Mouse (Mus musculus) kidney, postnatal 0 days (tissue): Measurements from ENCODE around the gene BC017158. TPM values are rescaled to one million over a fixed set of nuclear protein-coding genes. Genes with fewer than 3 reads are reported as not detected.
"Not testable (repeated sequence)": the region's sequence is repeated elsewhere in the genome, so short reads cannot be mapped to it uniquely, and the experiment has no call there.

Source experiments
- ATAC-seq: fragments of 200-750 bp; cut with Nextera tagmentation; replicated peaks from 2 replicates; pipeline ENCODE4 v1.8.0; 2017; ENCODE audit warnings: low read depth, moderate number of reproducible peaks, moderate TSS enrichment, moderate library complexity; ENCODE audit not compliant: low FRiP score
- DNase-seq: peaks from one replicate; pipeline ENCODE4 v3.0.0-alpha.2; 2016; ENCODE audit warnings: low spot score
- H3K27ac ChIP-seq: fragments of 300-500 bp; sonication (generic); 2 replicates; pipeline ENCODE4 v1.5.1; 2014; ENCODE audit warnings: mild to moderate bottlenecking
- H3K27me3 ChIP-seq: fragments of 300-500 bp; sonication (generic); 2 replicates; pipeline ENCODE4 v1.6.1; 2014; ENCODE audit warnings: low read length, mixed read lengths; ENCODE audit not compliant: insufficient read depth
- H3K36me3 ChIP-seq: fragments of 300-500 bp; sonication (generic); 2 replicates; pipeline ENCODE4 v1.6.1; 2014; ENCODE audit warnings: low read length, mixed read lengths; ENCODE audit not compliant: insufficient read depth
- H3K4me1 ChIP-seq: fragments of 300-500 bp; sonication (generic); replicated peaks from 2 replicates; pipeline ENCODE4 v1.6.1; 2014; ENCODE audit warnings: antibody characterized with exemption, low read length, mixed read lengths; ENCODE audit not compliant: insufficient read depth
- H3K4me2 ChIP-seq: fragments of 300-500 bp; sonication (generic); 2 replicates; pipeline ENCODE4 v1.6.1; 2014; ENCODE audit warnings: mild to moderate bottlenecking, low read length, moderate library complexity, mixed read lengths
- H3K4me3 ChIP-seq: fragments of 300-500 bp; sonication (generic); replicated peaks from 2 replicates; pipeline ENCODE4 v1.5.1; 2014; ENCODE audit warnings: low read depth, low read length
- H3K9ac ChIP-seq: fragments of 300-500 bp; sonication (generic); 2 replicates; pipeline ENCODE4 v1.6.1; 2014; ENCODE audit warnings: low read depth, low read length
- H3K9me3 ChIP-seq: fragments of 300-500 bp; sonication (generic); replicated peaks from 2 replicates; pipeline ENCODE4 v1.6.1; 2016; ENCODE audit warnings: low read length, inconsistent platforms, mixed read lengths
- CTCF ChIP-seq: IDR thresholded peaks from 2 replicates; pipeline ENCODE4 v1.5.1; 2016; ENCODE audit warnings: antibody characterized with exemption, low read depth, mild to moderate bottlenecking, moderate library complexity
- WGBS: fragments of 180-500 bp; shearing (Covaris S2); extraction: QIAGEN DNeasy Blood & Tissue Kit; methylation state at CpG from one replicate; pipeline ENCODE4 v1.1.7; 2014; 5-methylcytosine and 5-hydroxymethylcytosine counted together
- polyA plus RNA-seq: library from polyadenylated mRNA; unstranded; fragments of >200 nt; fragmentation: Nextera tagmentation; extraction: Ambion mirVana; gene quantifications from 2 replicates; pipeline ENCODE4 v1.2.1, GENCODE M21; 2015

BC017158 gene
- 22.1 and 23.4 TPM in 2 replicates for polyA plus RNA-seq

- DNase-seq (peak; percentile 86), ATAC-seq (peak; percentile 60)
- Histone ChIP-seq H3K27ac (peak within 1 kb of the TSS; percentile 92), H3K9ac (peak within 1 kb of the TSS; percentile 87), H3K4me2 (peak within 1 kb of the TSS; percentile 93), H3K9me3 (no peaks in the 10 kb centered on the region), H3K36me3 (0 out of 2 replicates have a peak, but pooled peaks cover 3% of the 10 kb centered on the region), H3K4me1 (peaks cover 13% of the 10 kb centered on the region; the same call in 1 of the 2 replicates), H3K27me3 (no peaks in the 10 kb centered on the region), H3K4me3 (peak within 1 kb of the TSS; percentile 80)
- no peak for TF ChIP-seq CTCF
- 2% methylated on average over 47 of the region's 47 CpGs for WGBS
Measured at GRCm38 (mm10) chr7:128297617-128298480, at the start of gene BC017158. Gene BC017158, minus strand, starts transcription at chr7:128298170.

- no peak overlapping the region for H3K27ac ChIP-seq
- DNase-seq: no peak
Measured at GRCm38 (mm10) chr7:128346991-128347390, 49.0 kb upstream of the BC017158 start.

DNA sequence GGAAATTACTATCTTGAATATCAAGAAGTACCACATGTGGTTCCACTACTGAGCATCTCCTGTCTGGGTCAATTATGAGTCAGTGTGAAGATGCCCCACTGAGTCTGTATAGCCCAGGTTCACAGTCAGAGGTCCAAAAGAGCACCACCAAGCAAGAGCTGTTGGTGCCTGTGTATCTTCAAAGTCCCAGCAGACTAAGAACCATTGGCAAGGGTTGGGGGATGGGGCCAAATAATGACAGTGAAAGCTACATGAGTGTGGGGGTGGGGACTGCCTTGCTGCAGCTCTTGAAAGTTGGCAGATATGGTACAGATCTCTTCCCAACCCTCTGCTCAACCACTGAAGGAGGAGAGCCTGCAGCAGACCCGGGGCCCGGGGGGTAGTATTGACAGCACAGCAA lies 48.6 kb upstream of the BC017158 start:
- no peak for TF ChIP-seq CTCF
- Histone ChIP-seq H3K4me2 (no peak overlapping the region), H3K9ac (no peak overlapping the region), H3K4me1 (no peaks in the 10 kb centered on the region), H3K4me3 (no peak overlapping the region), H3K27ac (no peak overlapping the region), H3K27me3 (no peaks in the 10 kb centered on the region), H3K9me3 (no peaks in the 10 kb centered on the region), H3K36me3 (no peaks in the 10 kb centered on the region)
- ATAC-seq: no peak
- no peak for DNase-seq
- WGBS: 58% methylated on average over 2 of the region's 2 CpGs

More at GRCm38 (mm10) chr7:128346991-128347390, 49.0 kb upstream of the BC017158 start:
- Histone ChIP-seq H3K4me1 (no peaks in the 10 kb centered on the region), H3K9me3 (no peaks in the 10 kb centered on the region), H3K4me2 (no peak overlapping the region), H3K27me3 (no peaks in the 10 kb centered on the region), H3K36me3 (no peaks in the 10 kb centered on the region), H3K4me3 (no peak overlapping the region), H3K9ac (no peak overlapping the region)
- no peak for ATAC-seq
- 79% methylated on average over 8 of the region's 8 CpGs for WGBS
- TF ChIP-seq CTCF: no peak

DNA sequence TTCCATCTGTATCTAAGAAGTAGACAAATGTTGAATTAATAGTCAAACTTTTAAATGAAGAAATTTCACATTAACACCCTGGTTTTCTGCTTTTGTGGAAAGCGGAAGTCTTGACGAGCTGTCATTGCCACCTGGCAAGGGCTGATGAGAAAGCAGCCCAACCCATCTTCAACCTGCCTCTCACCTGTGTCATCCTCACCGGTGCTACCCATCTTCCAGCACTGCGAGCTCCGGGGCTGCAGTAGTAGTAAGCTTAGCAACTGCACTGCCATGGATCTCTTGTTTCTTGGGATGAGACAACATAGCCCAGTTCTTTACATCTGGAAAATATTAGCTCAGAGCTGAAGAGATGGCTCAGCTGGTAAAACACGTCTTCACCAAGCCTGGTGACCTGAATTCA lies 47.7 kb upstream of the BC017158 start:
- no peak overlapping the region for H3K4me3 ChIP-seq
- H3K9me3 ChIP-seq: no peaks in the 10 kb centered on the region
- no peak overlapping the region for H3K9ac ChIP-seq
- H3K36me3 ChIP-seq: no peaks in the 10 kb centered on the region
- H3K27me3 ChIP-seq: no peaks in the 10 kb centered on the region
- no peak overlapping the region for H3K4me2 ChIP-seq
- TF ChIP-seq CTCF: no peak
- 82% methylated on average over 6 of the region's 6 CpGs for WGBS
- H3K27ac ChIP-seq: no peak overlapping the region
- ATAC-seq (no peak), DNase-seq (no peak)
- H3K4me1 ChIP-seq: no peaks in the 10 kb centered on the region

DNA sequence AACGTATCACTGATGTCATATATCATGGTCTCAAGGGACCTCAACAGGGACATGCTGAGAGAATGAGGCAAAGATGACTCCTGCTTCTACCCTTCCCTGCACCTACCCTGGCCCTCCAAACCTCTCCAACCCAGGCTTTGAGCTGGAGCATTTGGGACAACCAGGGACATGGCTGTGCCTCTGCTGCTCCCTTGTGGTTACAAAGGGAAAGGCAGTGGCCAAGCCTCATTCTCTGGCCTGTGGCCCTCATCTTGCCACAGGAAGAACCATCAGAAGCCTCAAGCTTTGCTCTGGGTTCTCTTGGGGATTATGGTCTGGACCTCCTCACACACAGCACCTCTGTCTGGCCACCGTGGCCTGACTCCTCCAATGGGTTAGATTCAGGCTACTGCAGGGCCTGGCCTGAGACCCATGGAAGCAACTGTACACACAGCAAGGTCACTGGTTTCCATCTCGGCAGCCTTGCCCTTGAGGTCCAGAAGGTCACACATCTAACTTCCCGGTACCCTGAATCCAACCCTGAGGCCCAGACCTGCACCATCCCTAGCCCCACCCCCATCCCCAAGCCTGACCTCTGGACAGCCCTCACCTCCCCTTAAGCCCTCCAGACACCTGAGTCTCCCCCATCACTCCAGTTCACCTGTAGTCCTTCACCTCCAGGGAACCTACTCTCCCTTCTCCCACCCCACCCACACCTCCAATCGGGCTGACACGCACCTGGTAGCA lies 47.1 kb upstream of the BC017158 start:
- no peak overlapping the region for H3K4me2 ChIP-seq
- H3K4me1 ChIP-seq: no peaks in the 10 kb centered on the region
- DNase-seq: peak; percentile 82
- WGBS: 64% methylated on average over 6 of the region's 6 CpGs
- no peak overlapping the region for H3K27ac ChIP-seq
- no peaks in the 10 kb centered on the region for H3K9me3 ChIP-seq
- peak; percentile 54 for ATAC-seq
- H3K4me3 ChIP-seq: no peak overlapping the region
- peak; percentile 97 for TF ChIP-seq CTCF
- H3K27me3 ChIP-seq: no peaks in the 10 kb centered on the region
- no peaks in the 10 kb centered on the region for H3K36me3 ChIP-seq
- H3K9ac ChIP-seq: no peak overlapping the region

GRCm38 (mm10) chr7:128344488-128344887 lies 46.5 kb upstream of the BC017158 start:
- no peaks in the 10 kb centered on the region for H3K27me3 ChIP-seq
- H3K4me3 ChIP-seq: no peak overlapping the region
- no peak for TF ChIP-seq CTCF
- H3K4me2 ChIP-seq: no peak overlapping the region
- no peak overlapping the region for H3K27ac ChIP-seq
- peak; percentile 7; the same call in 1 of the 2 replicates for ATAC-seq
- H3K9me3 ChIP-seq: no peaks in the 10 kb centered on the region
- H3K4me1 ChIP-seq: no peaks in the 10 kb centered on the region
- WGBS: 81% methylated on average over 7 of the region's 7 CpGs
- no peaks in the 10 kb centered on the region for H3K36me3 ChIP-seq
- H3K9ac ChIP-seq: no peak overlapping the region
- no peak for DNase-seq

- not testable (repeated sequence) for H3K9me3 ChIP-seq, H3K4me1 ChIP-seq, ATAC-seq, H3K36me3 ChIP-seq, DNase-seq, H3K27ac ChIP-seq, H3K4me2 ChIP-seq, H3K4me3 ChIP-seq, H3K27me3 ChIP-seq, H3K9ac ChIP-seq
- WGBS: 73% methylated on average over 7 of the region's 10 CpGs
Measured at GRCm38 (mm10) chr7:128342691-128343090, 44.7 kb upstream of the BC017158 start.

- not testable (repeated sequence) for ATAC-seq, H3K4me3 ChIP-seq, H3K4me2 ChIP-seq, DNase-seq, H3K36me3 ChIP-seq, H3K27ac ChIP-seq, H3K4me1 ChIP-seq, H3K9me3 ChIP-seq, H3K9ac ChIP-seq, H3K27me3 ChIP-seq
- WGBS: 65% methylated on average over 9 of the region's 9 CpGs
Measured at GRCm38 (mm10) chr7:128340321-128340720, 42.4 kb upstream of the BC017158 start.
